Mouse (Mus musculus) heart, adult 11 months (tissue): ENCODE measurements around the gene Arhgap35.
"Not testable (repeated sequence)": the region's sequence is repeated elsewhere in the genome, so short reads cannot be mapped to it uniquely, and the experiment has no call there.

Source experiments
- DNase-seq: peaks from one replicate; pipeline ENCODE4 v3.0.0; 2022

Arhgap35 gene

DNA sequence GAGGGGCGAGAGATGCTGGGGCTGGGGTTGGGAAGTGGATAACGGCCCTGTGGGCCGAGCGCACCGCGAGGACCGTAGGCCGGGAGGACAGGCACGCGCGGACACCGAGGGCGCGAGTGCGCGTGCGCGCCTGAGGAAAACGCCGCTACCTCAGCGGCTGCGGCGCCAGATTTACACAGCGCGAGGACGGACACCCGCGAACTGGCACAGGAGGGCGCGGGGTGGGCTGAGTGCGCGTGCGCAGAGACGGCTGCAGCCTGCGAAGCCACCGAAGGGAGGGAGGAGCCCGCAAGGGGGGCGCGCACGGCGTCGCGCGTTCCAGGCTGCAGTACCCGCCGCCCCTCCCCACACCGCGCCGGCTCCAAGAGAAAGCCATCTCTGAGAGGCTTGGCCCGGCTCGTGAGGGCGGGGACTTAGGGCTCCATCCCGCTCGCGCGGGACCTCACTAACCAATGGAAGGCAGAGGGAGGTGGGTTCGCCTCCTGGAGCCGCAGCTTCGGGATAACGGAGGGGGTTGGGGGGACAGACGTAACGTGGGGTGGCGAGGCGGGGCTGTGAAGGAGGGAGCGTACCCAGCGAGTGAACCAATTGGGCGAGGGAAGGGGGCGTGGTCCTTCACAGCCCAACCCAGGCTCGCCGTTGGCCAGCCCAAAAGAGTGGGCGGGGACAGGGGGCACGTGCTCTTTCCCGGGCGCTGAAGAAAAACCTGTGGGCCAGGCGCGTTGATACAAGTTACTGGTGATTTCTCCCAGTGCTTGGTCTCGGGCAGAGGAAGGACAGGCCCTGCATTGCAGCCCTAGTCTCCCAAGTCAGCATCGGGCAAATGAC, at the start of gene Arhgap35:
Gene Arhgap35 (minus strand): TSS at position 106 of the 828 bp plus-strand sequence.
- DNase-seq = peak; percentile 100

DNA sequence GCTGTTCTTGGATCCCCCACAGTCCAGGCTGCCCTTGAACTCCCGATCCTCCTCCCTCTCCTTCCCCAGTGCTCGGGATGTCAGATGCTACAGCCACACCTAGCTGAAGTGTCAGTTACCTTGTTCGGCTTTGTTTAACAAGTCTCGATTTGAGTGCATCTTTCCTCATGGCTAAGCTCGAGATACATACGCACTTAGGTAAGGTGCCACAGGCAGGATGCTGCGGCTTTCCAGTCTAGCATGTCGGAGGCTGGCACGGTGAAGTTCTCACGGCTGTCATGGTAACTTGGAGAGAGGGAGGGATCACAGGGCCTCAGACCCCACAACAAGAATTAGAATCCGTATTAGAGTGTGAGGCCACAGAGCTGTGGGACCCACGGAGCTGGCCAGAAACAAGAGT, 29.5 kb upstream of the Arhgap35 start:
- no peak for DNase-seq

- not testable (repeated sequence) for DNase-seq
These were observed 28.3 kb upstream of the Arhgap35 start for GRCm38 (mm10) chr7:16643106-16643505.

DNA sequence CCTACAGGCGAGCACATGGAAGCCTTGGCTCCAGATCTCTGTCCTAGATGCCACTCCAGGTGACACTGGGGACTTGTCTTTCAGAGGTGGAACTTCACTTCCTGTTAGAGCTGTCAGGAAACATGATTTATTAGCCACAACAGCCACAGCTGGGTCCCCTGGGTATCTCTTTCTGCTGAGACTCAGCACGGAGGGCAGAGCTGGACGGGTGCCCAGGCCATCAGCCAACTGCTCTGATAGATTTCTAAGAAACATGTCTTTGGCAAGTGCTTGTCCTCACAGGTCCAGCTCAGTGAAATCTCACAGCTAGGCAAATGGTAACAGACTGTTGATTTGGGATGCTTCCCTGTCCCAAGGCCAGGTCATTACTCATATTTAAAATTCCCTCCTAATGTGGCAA, 24.2 kb upstream of the Arhgap35 start:
- DNase-seq = peak; percentile 96

- DNase-seq = no peak
These were observed 20.3 kb upstream of the Arhgap35 start for GRCm38 (mm10) chr7:16635116-16635515.

- DNase-seq = not testable (repeated sequence)
These were observed 19.1 kb upstream of the Arhgap35 start for GRCm38 (mm10) chr7:16633913-16634312.

DNA sequence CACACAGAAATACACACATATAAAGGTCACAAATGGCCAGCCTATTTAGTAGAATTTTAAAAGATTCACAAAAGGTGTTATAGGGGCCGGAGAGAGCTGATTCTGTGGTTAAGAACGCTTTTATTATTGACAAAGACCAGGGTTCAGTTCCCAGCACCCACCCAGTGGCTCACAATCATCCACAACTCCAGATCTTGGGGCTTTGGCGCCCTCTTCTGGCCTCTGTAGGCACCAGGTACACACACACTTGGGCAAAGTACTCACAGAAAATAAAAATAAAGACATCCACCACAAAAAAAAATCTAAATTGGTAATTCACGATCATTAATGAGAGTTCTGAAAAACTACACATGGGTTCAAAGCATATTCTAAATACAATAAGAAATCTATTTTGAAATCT, 17.1 kb upstream of the Arhgap35 start:
- no peak for DNase-seq

DNA sequence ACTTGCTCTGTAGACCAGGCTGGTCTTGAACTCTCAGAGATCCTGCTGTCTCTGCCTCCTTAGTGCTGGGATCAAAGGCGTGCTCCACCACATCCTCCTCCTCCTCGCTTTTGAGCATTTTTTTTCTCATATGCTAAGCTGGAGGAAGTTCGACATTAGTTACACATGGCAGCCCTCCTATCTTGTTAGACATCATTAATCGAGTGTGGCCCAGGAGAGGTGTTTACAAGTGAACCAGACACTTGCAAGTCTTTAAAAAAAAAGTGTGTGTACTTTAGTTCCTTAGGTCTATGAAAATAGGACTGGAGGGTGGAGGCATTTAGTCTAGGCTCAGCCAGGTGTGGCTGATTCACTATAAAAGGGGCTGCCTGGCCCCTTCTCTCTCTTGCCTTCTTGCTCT, 16.2 kb upstream of the Arhgap35 start:
- no peak for DNase-seq

DNA sequence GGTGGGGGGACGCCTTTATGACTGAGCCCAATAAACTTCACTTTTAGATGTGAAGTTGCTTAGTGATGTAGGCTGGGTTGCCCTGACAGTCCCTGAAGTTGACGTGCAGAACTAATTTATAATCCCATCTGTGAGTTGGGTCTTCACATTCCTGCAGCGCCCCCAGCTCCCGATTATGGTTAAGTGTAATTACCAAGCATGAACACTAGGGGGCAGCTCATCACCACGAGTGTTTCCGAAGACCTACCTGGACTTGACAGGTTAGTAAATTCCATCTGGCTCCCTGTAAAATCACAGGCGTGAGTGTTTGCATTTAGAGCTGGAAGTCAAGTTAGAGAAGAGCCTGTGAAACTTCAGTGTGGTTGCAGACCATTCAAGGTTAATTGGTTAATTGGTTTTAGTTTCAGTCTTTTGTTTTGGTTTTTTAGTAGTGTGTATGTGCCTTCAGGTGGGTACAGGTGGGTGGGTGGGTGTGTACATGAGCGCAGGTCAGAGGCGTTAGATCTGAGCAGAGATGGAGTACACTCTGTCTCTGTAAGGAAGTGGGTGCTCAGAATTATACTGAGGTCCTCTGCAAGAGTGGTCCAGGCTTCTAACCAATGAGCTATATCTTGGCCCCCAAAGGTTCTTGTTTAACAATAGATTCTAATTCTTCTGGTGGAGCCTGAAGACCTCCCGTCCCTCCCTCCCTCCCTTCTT, 15.0 kb upstream of the Arhgap35 start:
- DNase-seq = no peak

- DNase-seq = no peak
These were observed 13.4 kb upstream of the Arhgap35 start for GRCm38 (mm10) chr7:16628096-16628771.

GRCm38 (mm10) chr7:16623687-16624086, 8.9 kb upstream of the Arhgap35 start:
- no peak for DNase-seq

DNA sequence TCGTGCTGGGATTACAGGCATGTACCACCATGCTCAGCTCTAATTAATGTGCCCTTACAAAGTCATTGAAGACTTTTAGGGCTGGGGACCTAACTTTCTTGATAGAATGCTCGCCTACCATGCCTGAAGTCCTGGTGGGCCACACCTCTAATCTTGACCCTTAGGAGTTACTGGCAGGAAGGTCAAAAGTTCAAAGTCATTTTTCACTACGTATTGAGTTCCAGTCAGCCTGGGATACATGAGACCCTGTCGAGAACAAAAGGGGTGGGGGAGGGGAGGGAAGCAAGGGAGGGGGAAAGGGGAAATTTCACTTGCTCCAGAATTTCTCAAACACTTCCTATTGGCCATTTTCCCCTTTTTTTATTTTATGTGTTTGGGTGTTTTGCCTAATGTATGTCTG, 8.3 kb upstream of the Arhgap35 start:
- no peak for DNase-seq

DNA sequence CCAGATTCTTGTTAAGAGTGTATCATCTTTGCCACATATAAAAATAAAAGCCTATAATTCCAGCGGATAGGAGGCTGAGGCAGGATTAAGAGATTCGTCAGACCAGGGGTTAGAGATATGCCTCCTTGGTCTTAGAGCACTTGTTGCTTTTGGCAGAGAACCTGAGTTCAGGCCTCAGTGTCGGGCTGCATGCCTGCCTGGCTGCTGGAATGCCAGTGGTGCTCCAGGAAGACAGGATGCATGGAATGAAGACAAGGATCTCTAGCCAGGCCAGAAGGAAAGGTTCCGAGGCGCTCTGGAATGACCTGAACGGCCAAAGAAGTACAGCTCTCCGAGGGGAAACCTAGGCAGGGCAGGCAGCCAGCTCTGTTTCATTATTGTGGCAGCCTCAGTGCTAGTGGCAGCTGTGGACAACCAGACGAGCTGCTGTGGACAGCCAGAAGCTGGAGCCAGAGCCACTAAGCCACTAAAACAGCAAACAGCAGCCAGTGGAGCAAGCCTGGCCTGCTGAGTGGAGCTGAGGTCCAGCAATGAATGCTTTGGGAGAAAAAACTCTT, 6.4 kb upstream of the Arhgap35 start:
- DNase-seq = peak; percentile 97

DNA sequence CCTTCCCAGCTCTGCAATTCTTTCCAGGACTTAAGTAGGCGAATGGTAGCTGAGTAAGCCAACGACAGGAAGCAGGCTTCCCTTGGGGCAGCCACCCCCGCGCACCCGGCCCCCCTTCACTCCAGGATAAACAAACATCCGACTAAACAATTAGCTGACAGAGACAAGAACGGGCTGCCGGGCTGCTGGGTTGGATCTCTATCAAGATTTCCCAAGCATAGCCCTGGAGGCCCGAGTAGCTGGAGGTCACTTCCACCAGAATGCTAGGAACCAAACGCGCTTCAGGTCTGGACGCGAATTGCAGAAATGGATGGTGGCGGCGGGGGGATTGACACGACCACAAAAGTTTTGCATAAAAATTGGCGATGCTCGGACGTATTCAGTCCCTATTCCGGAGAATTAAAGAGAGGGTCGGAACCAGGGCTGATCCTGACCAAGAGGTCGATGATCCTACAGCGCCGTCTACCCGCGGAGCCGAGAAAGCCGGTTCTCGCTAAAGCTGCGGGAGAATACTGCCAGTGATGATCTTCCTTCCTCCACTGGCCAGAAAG, 3.9 kb upstream of the Arhgap35 start:
- DNase-seq = peak; percentile 99

GRCm38 (mm10) chr7:16617045-16617444, 2.3 kb upstream of the Arhgap35 start:
- no peak for DNase-seq

DNA sequence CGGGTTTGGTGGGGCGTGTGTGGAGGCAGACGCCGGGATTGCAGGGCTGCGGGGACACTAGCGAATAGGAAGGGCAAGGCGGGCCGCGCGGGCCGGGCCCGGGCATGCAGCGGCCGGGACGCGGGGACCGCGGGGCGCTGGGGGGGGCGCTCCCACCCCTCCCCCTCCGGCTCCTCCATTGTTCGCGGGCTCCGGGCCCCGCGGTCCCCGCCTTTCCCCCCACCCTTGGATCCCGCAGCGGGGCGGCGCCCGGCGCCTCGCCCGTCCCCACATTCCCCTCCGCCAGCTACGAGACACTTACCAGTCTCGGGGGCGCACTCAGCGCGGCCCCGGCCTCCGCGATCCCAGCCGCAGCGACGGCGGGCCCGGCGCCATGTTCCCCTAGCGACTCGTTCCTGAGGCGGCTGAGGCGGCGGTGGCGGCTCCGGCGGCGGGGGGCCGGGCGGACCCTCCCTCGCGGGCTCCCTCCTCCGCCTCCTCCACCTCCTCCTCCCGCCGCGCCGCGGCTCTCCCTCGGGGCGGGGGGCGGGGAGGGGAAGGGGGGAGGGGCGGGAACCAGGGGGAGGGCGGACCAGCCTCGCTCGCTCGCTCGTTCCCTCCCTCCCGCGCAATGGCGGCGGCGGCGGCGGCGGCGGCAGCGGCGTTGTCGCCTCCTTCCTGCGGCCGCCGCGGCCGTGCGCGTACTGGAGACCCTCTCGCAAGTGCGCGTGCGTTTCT, 464 bp downstream of the Arhgap35 start:
- DNase-seq = peak; percentile 99

DNA sequence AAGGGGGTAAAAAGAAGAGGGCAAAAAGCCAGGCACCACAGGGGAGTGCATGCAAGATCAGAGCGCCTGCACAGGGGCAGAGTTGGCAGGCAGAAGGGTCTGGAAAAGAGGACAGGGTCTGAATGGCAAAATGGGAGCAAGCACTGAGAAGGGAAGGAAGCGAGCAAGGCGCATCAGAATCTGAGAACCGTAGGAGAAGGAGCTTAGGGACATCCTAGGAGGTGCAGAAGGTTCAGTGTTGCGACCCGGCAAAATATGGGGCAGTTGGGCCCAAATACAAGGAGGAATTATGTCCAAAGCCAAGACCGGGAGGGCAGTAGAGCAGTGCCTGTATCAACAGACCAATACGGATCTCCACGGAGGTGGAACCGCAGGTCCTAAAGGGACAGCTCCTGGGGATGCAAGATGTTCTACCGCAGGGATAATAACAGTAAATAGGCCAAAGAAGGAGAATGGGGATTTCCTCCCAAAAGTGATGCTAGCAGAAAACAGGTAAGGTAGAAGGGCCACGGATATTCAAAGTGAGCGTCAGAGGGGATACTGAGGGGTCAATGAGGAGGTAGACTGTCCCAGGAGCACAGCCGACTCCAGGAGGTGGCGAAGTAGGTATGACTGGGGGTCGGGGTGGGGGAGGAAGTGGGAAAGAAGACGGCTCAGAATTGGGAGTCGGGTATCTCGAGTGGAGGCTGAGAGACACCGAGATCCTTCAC, 1.2 kb downstream of the Arhgap35 start:
- DNase-seq = peak; percentile 93

DNA sequence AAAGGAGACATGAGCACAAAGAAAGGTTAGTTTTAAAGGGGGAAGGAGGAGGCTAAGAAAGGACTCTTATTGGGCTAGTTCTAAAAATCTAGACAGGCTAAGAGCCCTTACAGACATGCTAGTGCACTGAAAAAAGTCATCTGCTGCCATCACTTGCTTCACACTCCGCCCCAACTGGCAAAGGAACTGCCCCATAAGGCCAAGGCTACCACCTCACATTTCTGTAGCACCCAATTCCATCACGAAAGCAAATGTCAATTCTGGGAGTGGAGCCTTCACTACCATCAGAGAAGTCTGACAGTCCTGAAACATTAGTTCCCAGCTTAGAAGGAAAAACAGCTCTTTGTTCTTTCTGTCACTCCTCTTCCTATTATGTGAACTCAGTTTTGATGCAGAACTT, 4.4 kb downstream of the Arhgap35 start:
- DNase-seq = no peak

DNA sequence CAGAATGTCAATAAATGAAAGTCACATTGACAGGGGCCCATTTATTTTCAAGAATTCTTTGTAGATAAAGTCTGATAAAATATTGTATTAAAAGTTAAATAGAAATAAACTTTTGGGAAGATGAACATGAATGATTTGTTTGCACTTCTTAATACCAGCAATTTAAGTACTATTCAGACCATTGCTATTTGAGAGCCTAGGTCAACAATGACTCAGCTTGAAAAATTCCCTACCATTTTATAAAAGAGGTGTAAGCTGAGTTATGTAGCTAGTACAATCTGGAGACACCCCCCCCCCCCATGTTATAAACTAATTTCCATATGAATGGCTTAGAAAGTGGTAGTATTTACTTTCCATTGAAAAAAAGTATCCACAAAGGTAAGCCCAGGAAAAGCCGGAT, 5.8 kb downstream of the Arhgap35 start:
- no peak for DNase-seq

DNA sequence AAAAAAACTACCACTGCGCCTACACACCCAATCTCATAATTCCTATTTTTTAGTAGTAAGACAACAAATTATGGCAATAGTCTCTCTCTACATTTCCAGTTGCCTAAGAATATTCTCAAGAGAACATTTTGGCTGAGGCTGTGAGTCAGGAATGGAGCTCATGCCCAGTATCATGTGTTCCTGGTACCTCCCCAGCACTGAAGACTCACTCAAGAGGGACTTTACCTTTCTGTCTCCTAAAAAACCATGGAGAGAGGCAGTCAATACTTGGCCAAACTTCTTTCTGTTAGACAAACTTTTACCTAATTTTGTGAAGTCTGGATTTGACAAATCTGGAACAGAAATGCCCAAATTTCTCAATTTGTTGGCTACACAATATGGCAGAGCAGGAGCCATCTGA, 6.7 kb downstream of the Arhgap35 start:
- DNase-seq = no peak

DNA sequence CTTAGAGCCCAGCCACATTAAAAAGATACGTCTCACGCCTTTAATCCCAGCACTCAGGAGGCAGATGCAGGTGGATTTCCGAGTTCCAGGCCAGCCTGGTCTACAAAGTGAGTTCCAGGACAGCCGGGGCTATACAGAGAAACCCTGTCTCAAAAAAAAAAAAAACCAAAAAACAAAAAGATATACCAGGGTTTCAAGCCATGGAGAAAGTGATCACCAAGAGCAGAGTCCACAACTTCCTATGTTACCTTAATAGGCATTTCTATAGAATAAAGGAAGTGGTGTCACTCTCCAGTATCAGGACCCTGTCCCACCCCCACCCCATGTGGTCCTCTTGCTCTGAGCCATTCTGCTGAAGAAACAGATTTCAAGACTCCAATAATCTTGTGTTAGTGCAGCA, 8.0 kb downstream of the Arhgap35 start:
- not testable (repeated sequence) for DNase-seq

- DNase-seq = no peak
These were observed 10.7 kb downstream of the Arhgap35 start for GRCm38 (mm10) chr7:16604141-16604540.
